Mouse (Mus musculus) retina, embryonic 14.5 days (tissue): Measurements from ENCODE around the gene Cenpw.
A peak's percentile ranks its signal among the peaks of the same experiment; 100 is the strongest.

Experiments
- DNase-seq: peaks from one replicate; pipeline ENCODE4 v3.0.0-alpha.2; 2015; ENCODE audit warnings: low spot score

The Cenpw gene

GRCm38 (mm10) chr10:30199916-30200826 is at the start of gene Cenpw:
TSS of gene Cenpw (minus strand) at chr10:30200560.
- peak; percentile 92 for DNase-seq

GRCm38 (mm10) chr10:30249654-30250053 is 49.3 kb upstream of the Cenpw start:
- no peak for DNase-seq

DNA sequence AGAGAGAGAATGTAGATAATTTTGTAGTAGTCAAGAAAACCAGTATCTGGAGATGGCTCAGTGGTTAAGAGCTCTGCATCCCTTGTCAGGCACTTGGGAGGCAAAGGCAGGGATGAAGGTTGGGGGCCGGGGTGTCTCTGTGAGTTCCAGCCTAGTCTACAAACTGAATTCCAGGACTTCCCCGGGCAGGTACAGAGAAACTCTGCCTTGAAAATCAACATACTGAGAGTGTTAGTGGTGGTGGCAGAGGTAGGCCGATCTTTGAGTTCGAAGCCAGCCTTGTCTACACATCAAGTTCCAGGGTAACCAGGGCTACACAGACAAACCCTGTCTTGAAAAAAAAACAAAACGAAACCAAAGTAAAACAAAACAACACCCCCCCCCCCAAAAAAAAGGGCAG is 859 bp downstream of the Cenpw start:
- DNase-seq: peak; percentile 7

GRCm38 (mm10) chr10:30167700-30168099 is 32.7 kb downstream of the Cenpw start:
- DNase-seq: no peak
